Mouse (Mus musculus) bone marrow, adult 2 months (tissue): Measurements from ENCODE around the gene Tshz2.

ENCODE experiments used
- CTCF ChIP-seq: fragments of 200-500 bp; IDR thresholded peaks from 2 replicates; pipeline ENCODE4 v1.5.1; 2011; ENCODE audit warnings: low read length, control low read depth; ENCODE audit not compliant: control insufficient read depth, insufficient read depth
- POLR2A ChIP-seq: fragments of 200-500 bp; IDR thresholded peaks from 2 replicates; pipeline ENCODE4 v1.6.1; 2011; ENCODE audit warnings: low read depth, mild to moderate bottlenecking, control low read depth, low read length, borderline replicate concordance; ENCODE audit not compliant: control insufficient read depth

DNA sequence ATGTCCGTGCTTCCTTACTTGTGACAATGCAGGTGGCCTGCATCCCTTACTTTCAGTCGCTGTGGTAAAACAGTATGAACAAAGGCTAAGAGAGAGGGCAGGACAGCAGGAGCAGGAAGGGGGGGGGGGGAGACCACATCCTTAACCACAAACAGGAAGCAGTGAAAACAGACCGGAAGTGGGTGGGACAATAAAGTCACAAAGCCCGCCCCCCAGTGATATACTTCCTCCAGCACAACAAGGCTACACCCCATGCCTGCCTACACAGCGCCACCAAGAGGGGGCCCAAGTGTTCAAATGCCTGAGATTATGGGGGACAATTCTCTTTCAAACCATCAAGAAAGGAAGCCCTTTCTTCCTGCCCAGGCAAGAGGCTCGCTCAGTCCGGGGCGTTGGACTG, 392.1 kb downstream of the Tshz2 start:
- TF ChIP-seq CTCF (no peak), POLR2A (no peak)
